Mouse (Mus musculus): ENCODE measurements around the gene Map2k7. TPM values are rescaled to one million over a fixed set of nuclear protein-coding genes. Genes with fewer than 3 reads are reported as not detected.
A peak's percentile ranks its signal among the peaks of the same experiment; 100 is the strongest.
"Not testable (repeated sequence)": the region's sequence is repeated elsewhere in the genome, so short reads cannot be mapped to it uniquely, and the experiment has no call there.

Gene Map2k7
- total RNA-seq, 2 experiments from 2014 or later, result 80.8 to 82.5 TPM

DNA sequence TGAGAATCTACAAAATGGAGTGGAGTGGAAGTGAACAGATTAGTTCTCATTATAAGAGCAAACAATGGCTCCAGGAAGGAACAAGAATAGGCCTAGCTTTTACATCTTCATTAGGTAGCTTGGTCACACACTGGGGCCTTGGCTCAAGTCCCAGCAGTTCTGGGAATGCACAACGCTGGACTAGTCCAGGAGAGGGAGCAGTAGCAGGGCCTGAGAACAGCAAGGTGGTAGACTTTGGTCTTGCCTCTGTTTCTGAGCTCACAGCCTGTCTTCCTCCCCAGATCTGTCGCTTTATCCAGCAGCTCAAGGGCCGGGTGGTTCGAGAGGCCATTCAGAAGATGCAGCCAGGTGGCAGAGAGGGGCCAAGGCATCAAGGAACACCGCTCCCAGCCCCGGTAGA lies 15.5 kb downstream of the Map2k7 start:
- DNase-seq (ENCODE audit: low spot score in 2 of 2), result peak; percentile 74 to 89
- intact Hi-C loops (cut with DNase I), result no loop called here

DNA sequence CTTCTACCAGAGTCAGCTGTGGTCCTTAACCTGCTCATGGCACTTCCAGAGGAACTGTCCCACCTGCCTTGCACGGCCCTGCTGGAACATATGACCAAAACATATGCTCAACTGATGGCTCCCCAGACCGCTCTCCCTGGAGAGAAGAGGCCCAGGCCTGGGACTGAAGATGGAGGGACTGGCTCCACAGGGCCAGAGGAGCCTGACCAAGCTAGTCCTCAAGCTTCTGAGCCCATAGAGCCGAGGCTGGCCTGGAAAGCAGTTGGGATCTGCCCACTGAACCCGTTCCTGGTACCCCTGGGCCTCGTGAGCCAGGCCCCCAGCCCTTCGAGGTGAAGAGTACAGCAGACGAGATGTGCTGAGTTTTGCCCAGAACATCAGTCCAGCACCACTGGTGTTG lies 16.9 kb downstream of the Map2k7 start:
- DNase-seq (ENCODE audit: low spot score in 2 of 2); intact Hi-C loops (cut with DNase I): not testable (repeated sequence)

DNA sequence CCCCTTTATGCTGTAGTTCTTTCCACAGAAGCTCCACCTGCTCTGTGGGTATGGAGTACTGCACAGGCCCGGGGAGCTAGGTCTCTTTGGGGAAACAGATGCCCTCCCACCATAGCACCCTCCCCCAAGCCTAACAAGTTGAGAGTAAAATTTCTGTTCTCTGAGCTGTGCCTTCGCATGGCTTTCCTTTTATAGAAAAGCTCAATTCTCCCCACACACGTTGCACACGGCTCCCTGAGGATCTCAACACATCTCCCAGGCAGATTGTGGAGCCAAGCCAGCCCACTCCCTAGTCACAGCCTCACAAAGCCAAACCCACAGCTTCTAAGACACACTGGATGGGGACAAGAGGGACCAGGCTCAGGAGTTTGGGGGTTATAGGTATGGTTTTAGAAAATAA lies 18.4 kb downstream of the Map2k7 start:
- peak; percentile 87 to 95 for DNase-seq (ENCODE audit: low spot score in 2 of 2)
- intact Hi-C loops (cut with DNase I), result no loop called here

DNA sequence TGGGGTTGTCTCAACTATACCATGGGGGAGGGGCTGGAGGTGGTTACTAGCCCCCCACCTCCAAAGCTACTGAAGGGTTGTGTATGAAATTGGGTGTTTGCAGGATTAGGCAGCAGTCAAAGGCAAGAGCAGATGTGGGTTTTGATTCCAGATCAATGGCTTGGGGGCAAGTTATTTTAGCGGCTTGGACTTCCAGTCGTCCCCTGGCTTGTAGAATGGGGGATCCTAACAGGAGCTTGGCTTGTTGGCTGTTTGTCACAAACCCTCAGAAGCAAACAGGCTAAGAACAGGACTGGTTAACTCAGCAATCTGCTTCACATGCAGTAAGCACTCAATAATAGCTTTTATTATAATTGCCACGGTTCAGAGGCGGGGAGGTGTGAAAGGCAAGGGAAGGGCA lies 18.8 kb downstream of the Map2k7 start:
- no peak for DNase-seq (ENCODE audit: low spot score in 2 of 2)
- intact Hi-C loops (cut with DNase I), result no loop called here

DNA sequence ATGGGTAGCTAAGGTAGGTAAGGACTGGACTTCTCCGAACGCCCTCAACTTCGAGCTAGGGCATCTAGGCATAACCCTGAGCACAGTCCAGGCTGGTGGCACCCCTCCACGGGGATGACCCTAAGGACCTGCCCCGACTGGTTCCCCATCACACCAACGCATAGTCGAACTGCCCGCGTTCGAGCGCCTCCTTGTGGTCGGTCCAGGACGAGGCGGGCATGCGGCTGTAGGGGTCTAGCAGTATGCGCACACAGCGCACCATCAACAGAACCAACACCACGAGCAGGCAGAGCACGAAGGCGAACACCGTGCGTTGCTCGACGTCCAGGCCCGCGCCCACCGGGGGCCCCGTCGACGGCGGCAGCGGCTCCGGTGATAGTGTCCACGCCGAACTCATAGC lies 19.7 kb downstream of the Map2k7 start:
- DNase-seq (ENCODE audit: low spot score in 2 of 2), result peak; percentile 86 to 88
- intact Hi-C loops (cut with DNase I), result loop anchor here (2.0 kb wide), 1 partner anchor 19 kb away; the partner anchor contains the start of genes Gm49320 and Map2k7

DNA sequence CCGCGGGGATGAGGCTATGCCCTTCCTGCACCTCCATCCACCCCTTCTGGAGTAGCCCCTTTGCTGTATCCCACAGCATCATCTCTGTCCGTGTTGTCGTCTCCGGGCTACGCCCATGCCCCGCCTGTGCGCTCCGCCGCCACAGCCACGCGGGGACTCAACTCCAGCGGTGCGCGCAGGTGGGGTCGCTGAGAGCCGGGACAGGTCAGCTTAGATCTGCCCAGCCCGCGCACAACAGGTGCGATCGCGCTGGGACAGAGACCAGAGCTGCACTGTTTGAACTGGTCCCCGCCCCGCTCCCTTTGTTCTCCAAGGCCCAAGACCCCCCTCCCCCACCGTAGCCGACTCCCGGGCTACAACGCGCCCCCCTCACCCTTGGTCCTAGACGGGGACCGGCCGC lies 20.1 kb downstream of the Map2k7 start:
- intact Hi-C loops (cut with DNase I), result loop anchor here (2.0 kb wide), 1 partner anchor 20 kb away; the partner anchor contains the start of genes Gm49320 and Map2k7
- peak; percentile 56 to 58 for DNase-seq (ENCODE audit: low spot score in 2 of 2)

DNA sequence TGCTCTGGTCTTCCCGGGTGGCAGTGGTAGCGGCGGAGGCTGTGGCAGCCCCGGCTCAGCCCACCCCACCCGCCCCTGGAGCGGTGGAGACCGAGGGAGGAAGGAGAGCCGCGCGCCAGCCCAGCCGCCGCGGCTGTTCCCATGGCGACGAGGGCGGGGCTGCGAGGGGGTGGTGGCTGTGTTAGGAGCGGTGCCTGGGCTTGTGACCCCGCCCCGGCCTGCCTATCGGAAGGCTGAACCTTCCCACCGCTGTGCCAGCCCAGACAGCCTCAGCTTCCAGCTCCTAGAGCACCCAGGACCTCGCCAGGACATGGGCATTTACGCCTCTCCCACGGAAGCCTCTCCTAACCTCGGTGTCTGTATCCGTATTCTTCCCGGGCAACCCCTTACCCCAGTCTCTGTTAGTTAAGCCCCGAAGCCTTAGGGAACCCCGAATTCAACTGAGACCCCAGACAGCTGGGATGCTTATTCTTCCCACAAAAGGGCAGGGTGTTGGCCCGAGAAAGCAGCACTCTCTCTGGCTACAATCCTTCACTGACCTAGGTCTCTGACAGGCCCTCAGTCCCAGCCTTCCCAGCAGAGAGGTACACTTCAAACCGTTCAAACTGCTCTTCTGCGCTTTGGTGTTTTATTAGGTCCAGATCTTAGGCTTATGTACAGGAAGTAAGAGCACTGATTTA lies 20.7 kb downstream of the Map2k7 start, which contains the start of gene Ctxn1:
Ctxn1 (minus strand) TSS at position 150 of the 680 bp plus-strand sequence.
- intact Hi-C loops (cut with DNase I), result loop anchor here (2.0 kb wide), 1 partner anchor 20 kb away; the partner anchor contains the start of genes Gm49320 and Map2k7
- peak; percentile 90 to 93 for DNase-seq (ENCODE audit: low spot score in 2 of 2)

DNA sequence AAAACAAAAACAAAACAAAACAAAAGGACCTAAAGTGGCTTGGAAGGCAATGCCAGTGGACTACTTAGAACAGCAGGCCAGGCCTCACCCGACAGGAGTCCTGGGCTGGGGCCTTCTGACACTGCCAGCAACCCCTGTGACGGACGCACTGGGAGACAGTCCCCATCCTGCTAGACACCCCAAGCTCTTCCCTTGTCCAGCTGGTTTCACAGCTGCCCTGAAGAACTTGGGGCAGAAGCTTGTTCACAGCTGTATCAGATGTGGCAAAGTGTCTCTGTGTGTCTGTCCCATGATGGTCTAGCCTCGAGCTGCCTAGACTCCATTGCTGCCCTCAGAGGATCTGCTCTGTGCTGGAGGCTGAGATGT lies 21.2 kb downstream of the Map2k7 start:
- no peak for DNase-seq (ENCODE audit: low spot score in 2 of 2)
- intact Hi-C loops (cut with DNase I), result loop anchor here (2.0 kb wide), 1 partner anchor 21 kb away; the partner anchor contains the start of genes Gm49320 and Map2k7

DNA sequence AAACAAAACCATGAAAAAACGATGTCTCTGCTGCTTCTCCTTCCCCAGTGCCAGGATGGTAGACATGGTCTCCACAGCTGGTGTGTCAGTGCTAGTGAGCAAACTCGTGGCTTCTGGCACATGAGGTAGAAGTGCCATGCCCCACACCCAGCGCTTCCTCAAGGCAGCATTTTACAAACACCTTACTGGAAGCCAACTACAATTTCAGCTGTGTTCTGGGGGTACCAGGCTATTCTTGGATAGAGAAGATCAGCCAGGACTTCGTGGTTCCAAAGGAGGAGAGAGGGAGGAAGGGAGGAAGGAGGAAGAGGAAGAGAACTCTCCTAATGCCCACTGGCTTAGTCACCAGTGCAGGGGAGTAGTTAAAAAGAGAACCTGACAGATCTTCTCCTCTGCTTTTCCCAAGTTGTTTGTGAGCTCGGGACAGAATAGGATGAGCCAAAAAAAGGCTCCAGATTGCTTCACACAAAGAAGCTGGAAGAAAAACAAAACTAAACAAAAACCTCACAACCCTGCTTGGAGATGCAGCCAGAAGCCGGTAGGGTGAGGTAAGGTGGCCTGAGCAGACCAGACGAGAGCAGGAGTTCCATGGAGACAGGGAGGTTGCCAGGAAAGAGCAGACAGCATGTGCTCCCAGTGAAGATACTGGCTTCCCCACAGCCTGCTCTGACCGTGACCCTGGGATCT lies 24.7 kb downstream of the Map2k7 start:
- DNase-seq (ENCODE audit: low spot score in 2 of 2), result peak in 1 of 2 experiments; percentile 66
- intact Hi-C loops (cut with DNase I), result no loop called here

DNA sequence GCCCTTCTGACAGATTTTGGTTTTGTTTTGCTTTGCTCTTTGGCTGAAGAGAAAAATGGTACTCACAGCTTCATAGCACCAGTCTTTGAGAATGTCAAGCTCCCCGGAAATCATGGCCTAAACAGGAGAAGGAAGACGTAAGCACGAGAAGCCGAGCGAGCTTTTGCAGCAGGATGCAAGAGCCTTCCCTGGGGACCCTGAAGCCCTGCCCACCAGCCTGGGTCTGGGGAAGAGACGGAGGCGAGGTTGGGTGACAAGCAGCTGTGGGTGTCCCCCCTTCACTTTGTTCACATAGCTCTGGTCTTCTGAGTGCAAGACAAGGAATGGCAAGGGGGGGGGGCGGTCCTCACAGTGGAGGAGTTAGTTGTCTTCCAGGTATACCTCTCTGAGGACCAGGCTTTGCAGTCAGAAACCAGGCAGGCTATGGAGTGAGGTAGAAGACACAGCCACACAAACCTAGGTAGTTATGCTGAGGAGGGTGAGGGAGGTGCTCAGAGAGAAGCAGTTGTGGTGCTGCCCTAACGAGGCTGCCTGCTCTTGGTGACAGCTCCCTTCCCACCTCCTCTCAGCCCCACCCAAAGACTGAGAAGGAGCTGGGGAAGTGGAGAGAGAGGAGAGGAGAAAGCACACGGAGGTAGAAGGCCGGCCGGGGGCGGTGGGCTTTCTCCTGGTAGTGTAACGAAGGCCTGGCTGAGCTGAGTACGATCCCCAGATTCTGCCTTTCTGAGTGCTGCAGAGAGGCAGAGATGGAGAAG lies 26.8 kb downstream of the Map2k7 start:
- no peak for DNase-seq (ENCODE audit: low spot score in 2 of 2)
- intact Hi-C loops (cut with DNase I), result no loop called here

DNA sequence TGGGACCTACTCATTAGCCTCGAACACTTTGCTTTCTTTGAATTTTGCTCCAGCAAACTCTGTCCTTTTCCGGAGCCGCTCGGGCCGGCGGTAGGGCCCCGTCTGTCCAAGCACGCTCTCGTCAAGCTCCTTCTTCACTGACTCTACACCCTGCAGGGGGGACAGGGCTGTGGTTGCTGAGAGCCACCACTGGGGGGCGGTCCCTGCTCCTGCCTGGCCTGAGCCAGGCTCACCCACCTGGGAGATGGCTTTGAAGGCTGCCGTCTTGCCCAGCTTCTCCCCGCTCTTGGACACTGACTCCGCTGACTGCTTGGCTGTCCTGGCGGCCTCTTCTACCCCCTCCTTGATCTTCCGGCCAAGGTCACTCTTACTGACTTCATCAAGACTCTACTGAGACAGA lies 29.1 kb downstream of the Map2k7 start:
- intact Hi-C loops (cut with DNase I), result no loop called here
- DNase-seq (ENCODE audit: low spot score in 2 of 2), result no peak

DNA sequence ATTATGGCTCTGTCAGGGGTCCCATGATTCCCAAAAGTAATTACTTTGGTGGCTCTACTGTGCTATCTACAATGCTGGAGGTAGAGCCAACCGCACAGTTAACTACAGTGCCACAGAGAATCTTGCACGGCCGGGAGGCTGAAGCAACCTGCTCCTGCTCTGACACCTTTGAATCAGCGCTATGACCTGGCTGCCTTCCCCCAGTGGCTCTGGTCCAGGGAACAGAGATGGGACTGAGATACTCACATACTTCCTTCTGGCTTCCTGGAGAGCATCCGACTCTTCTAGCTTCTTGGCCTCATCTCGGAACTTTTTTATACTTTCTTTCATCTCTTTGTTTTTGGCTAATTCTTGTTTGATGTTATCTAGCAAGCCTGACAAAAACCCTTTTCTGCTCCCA lies 31.1 kb downstream of the Map2k7 start:
- DNase-seq (ENCODE audit: low spot score in 2 of 2), result no peak
- intact Hi-C loops (cut with DNase I), result no loop called here

DNA sequence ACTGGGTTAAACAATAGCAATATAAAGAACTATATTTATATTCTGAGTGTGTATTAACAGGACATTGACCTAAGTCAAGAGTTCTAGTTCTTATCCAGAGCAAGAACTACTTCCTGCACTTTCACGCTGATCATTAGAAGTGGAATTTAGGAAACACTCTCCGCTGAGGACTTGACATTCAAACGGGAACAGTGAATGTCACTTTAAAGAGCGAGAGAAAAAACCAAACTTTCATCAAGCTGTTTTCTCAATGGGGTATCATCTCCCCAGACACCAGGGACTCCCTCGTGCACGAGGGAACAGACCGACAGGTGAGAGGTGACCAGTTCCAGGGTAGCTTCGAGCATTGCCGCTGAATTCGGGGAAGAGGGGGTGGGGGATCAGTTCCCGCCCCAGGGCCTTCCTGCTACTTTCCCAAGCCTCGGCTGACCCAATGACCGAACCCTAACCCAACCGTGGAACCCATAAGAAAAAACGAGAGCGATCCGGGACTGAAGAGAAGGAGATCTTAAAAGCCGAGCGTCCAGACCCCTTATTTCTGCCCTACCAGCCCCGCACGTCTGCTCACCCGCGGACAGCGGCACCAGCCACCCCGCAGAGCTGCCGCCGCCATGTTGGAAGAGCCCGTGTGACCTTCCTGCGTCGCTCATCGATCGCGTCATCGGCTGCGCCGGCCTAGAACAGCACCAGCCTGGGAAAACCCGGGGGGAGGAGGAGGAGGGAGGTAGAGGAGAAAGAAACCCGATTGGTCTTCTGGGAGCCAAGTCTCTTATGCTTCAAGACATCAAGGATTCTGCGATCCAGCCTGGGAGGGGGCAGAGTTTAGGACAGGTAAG lies 37.0 kb downstream of the Map2k7 start, which contains the start of gene Timm44:
Timm44 (minus strand) TSS at position 639 of the 836 bp plus-strand sequence.
- DNase-seq (ENCODE audit: low spot score in 2 of 2), result peak; percentile 97 to 98
- intact Hi-C loops (cut with DNase I), result loop anchor here (5.0 kb wide), 1 partner anchor 47 kb away; no protein-coding TSS in a partner anchor

DNA sequence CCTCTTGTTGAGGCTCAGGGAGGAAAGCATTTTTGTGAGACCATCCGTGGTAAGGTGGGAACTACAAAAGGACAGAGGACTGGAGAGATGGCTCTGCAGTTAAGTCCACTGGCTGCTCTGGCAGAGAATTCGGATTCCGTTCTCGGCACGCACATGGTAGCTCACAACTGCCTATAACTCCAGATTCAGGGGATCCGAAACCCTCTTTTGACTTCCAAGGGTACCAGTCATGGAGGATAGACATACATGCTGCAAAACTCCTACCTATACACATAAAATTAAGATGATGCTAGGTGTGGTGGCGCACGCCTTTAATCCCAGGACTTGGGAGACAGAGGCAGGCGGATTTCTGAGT lies 37.5 kb downstream of the Map2k7 start:
- intact Hi-C loops (cut with DNase I), result loop anchor here (5.0 kb wide), 1 partner anchor 46 kb away; no protein-coding TSS in a partner anchor
- DNase-seq (ENCODE audit: low spot score in 2 of 2), result no peak

DNA sequence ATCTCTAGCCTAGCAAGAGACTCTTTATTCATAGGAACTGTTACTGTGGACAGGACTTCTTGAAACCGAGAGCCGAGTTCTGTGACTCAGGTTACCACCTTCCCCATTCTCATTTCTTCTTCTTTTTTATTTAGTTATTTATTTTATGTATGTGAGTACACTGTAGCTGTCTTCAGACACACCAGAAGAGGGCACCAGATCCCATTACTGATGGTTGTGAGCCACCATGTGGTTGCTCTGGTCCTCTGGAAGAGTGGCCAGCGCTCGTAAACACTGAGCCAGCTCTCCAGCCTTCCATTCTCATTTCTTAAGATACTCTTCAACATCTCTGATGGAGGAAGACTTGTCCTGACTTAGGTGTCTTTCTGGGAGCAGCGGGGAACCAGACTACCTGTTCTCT lies 54.2 kb downstream of the Map2k7 start:
- DNase-seq (ENCODE audit: low spot score in 2 of 2), result no peak
- intact Hi-C loops (cut with DNase I), result no loop called here
